Mouse (Mus musculus) MEL (cell line): Measurements from ENCODE around the gene Frmd4b. TPM values are rescaled to one million over a fixed set of nuclear protein-coding genes. Genes with fewer than 3 reads are reported as not detected.

Source experiments
- DNase-seq: peaks from one replicate; pipeline ENCODE4 v3.0.0; 2011; ENCODE audit warnings: low read depth, low spot score
- H3K27ac ChIP-seq: 2 replicates; pipeline ENCODE4 v1.5.1; 2012; ENCODE audit warnings: low read depth, mild to moderate bottlenecking, control low read depth, low read length, moderate library complexity; ENCODE audit not compliant: control insufficient read depth
- H3K27me3 ChIP-seq, 2 experiments: fragments of 150-350 bp in 1 of 2; sonication (generic) in 1 of 2; 2 replicates each; pipeline ENCODE4 v1.6.1; 2012; ENCODE audit warnings: low read length in 2 of 2, mild to moderate bottlenecking in 2 of 2, improper control_type of control experiment in 1 of 2, moderate library complexity in 1 of 2; ENCODE audit not compliant: insufficient read depth in 2 of 2, control insufficient read depth in 1 of 2
- H3K36me3 ChIP-seq, 2 experiments: 2 replicates each; pipeline ENCODE4 v1.6.1; 2012 to 2014; ENCODE audit warnings: low read length in 2 of 2, improper control_type of control experiment in 1 of 2, inconsistent platforms in 1 of 2, mild to moderate bottlenecking in 1 of 2; ENCODE audit not compliant: insufficient read depth in 2 of 2, control insufficient read depth in 1 of 2
- H3K4me1 ChIP-seq, 2 experiments: fragments of 150-350 bp in 1 of 2; sonication (generic) in 1 of 2; 2 replicates each; pipeline ENCODE4 v1.6.1; 2012; ENCODE audit warnings: low read length in 2 of 2, improper control_type of control experiment in 1 of 2, mild to moderate bottlenecking in 1 of 2; ENCODE audit not compliant: insufficient read depth in 2 of 2, control insufficient read depth in 1 of 2
- H3K4me3 ChIP-seq, 2 experiments: fragments of 150-350 bp in 1 of 2; sonication (generic) in 1 of 2; 2 replicates each; pipeline ENCODE4 v1.5.1; 2012; ENCODE audit warnings: low read depth in 2 of 2, low read length in 2 of 2, mild to moderate bottlenecking in 2 of 2, moderate library complexity in 2 of 2, control low read depth in 1 of 2, improper control_type of control experiment in 1 of 2; ENCODE audit not compliant: control insufficient read depth in 1 of 2, insufficient read depth in 1 of 2
- H3K79me2 ChIP-seq: 2 replicates; pipeline ENCODE4 v1.6.1; 2012; ENCODE audit warnings: mild to moderate bottlenecking, low read length, moderate library complexity; ENCODE audit not compliant: control insufficient read depth, poor library complexity, insufficient read depth
- H3K9ac ChIP-seq: 2 replicates; pipeline ENCODE4 v1.6.1; 2012; ENCODE audit warnings: low read depth, mild to moderate bottlenecking, control low read depth, low read length, moderate library complexity; ENCODE audit not compliant: control insufficient read depth, poor library complexity, severe bottlenecking
- H3K9me3 ChIP-seq: fragments of 150-350 bp; sonication (generic); replicated peaks from 2 replicates; pipeline ENCODE4 v1.6.1; 2012; ENCODE audit warnings: mild to moderate bottlenecking, low read length, improper control_type of control experiment, moderate library complexity; ENCODE audit not compliant: insufficient read depth
- BHLHE40 ChIP-seq: IDR thresholded peaks from 2 replicates; pipeline ENCODE4 v1.6.1; 2012; ENCODE audit warnings: low read depth, mild to moderate bottlenecking, inconsistent platforms, low read length, improper control_type of control experiment, borderline replicate concordance
- CHD1 ChIP-seq: IDR thresholded peaks from 2 replicates; pipeline ENCODE4 v1.6.1; 2012; ENCODE audit warnings: low read depth, mild to moderate bottlenecking, inconsistent platforms, low read length, improper control_type of control experiment
- CHD2 ChIP-seq: IDR thresholded peaks from 2 replicates; pipeline ENCODE4 v1.6.1; 2011; ENCODE audit warnings: low read length, improper control_type of control experiment
- EP300 ChIP-seq, 2 experiments: IDR thresholded peaks; 2 replicates each; pipeline ENCODE4 v1.6.1; 2011; ENCODE audit warnings: improper control_type of control experiment in 2 of 2, low read length in 2 of 2, low read depth in 1 of 2, mild to moderate bottlenecking in 1 of 2
- GATA1 ChIP-seq: IDR thresholded peaks from 2 replicates; pipeline ENCODE4 v1.6.1; 2011; ENCODE audit warnings: low read depth, low read length, improper control_type of control experiment
- KAT2A ChIP-seq: conservative IDR thresholded peaks from 2 replicates; pipeline ENCODE4 v1.6.1; 2012; ENCODE audit warnings: low read depth, low read length, improper control_type of control experiment, inconsistent platforms
- NRF1 ChIP-seq: IDR thresholded peaks from 2 replicates; pipeline ENCODE4 v1.6.1; 2014; ENCODE audit warnings: low read depth, mild to moderate bottlenecking, inconsistent platforms, low read length, improper control_type of control experiment, moderate library complexity; ENCODE audit not compliant: poor library complexity, insufficient read depth, severe bottlenecking
- TAL1 ChIP-seq: IDR thresholded peaks from 2 replicates; pipeline ENCODE4 v1.6.1; 2012; ENCODE audit warnings: mild to moderate bottlenecking, inconsistent platforms, low read length, moderate library complexity, mixed read lengths
- UBTF ChIP-seq: IDR thresholded peaks from 2 replicates; pipeline ENCODE4 v1.6.1; 2012; ENCODE audit warnings: low read depth, mild to moderate bottlenecking, inconsistent platforms, low read length, improper control_type of control experiment, moderate library complexity, borderline replicate concordance; ENCODE audit not compliant: insufficient read depth
- USF1 ChIP-seq: IDR thresholded peaks from 2 replicates; pipeline ENCODE4 v1.6.1; 2014; ENCODE audit warnings: low read depth, mild to moderate bottlenecking, inconsistent platforms, low read length, improper control_type of control experiment, moderate library complexity
- USF2 ChIP-seq, 2 experiments: IDR thresholded peaks; 2 replicates each; pipeline ENCODE4 v1.6.1; 2011 to 2012; ENCODE audit warnings: improper control_type of control experiment in 2 of 2, low read length in 2 of 2, borderline replicate concordance in 1 of 2, inconsistent platforms in 1 of 2, low read depth in 1 of 2, mild to moderate bottlenecking in 1 of 2; ENCODE audit not compliant: insufficient read depth in 1 of 2
- polyA plus RNA-seq, 2 experiments: library from polyadenylated mRNA; stranded (reverse) in 1 of 2; unstranded in 1 of 2; fragments of >175 nt in 1 of 2; fragments of >200 nt in 1 of 2; gene quantifications; 2 replicates each; pipeline versions ENCODE4 v1.2.1 to v1.2.4; 2012; ENCODE audit warnings: low replicate concordance in 2 of 2, low read depth in 1 of 2; ENCODE audit not compliant: insufficient read length in 2 of 2, insufficient read depth in 1 of 2, missing spikeins in 1 of 2
- total RNA-seq: library from RNA; depleted of rRNA; stranded (reverse); fragments of 300-350 nt; gene quantifications from 2 replicates; pipeline ENCODE4 v1.2.3, GENCODE M21; 2012

Gene Frmd4b
- total and polyA plus RNA-seq, 3 experiments = 0.18 TPM; not detected in 2

DNA sequence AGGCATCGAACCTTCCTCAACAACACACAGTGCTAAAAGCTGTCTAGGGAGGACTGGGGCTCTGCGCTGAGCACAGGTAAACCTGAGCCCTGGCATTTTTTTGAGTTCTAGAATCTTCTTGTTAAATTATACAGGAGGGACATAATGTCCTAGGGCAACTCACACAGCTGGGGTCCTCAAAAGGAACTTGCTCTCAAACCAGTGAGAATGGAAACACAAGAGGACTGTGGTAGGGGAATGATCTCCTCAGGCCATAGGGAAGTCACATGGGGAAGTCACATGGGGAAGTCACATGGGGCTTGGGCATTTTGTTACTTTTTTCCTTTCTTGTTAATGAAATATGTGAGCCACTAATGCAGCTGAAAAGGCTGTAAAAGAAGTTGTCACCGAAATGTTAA lies 220.4 kb downstream of the Frmd4b start:
- DNase-seq = no peak
- Histone ChIP-seq H3K79me2 (no peaks in the 10 kb centered on the region), H3K9me3 (no peaks in the 10 kb centered on the region), H3K36me3 (no peaks in the 10 kb centered on the region), H3K4me1 (no peaks in the 10 kb centered on the region), H3K9ac (no peak overlapping the region), H3K27ac (no peak overlapping the region), H3K27me3 (no peaks in the 10 kb centered on the region), H3K4me3 (no peak overlapping the region)
- TF ChIP-seq NRF1 (no peak), USF1 (peak; percentile 80; the same call in 1 of the 2 replicates), UBTF (no peak), USF2 (IDR thresholded peaks at IDR 0.05; ENCODE audit: borderline replicate concordance in 1 of 2, insufficient read depth in 1 of 2, low read depth in 1 of 2, low read length in 2 of 2) (peak in 1 of 2 experiments; percentile 70; a peak in 2 of 4 replicates)

GRCm38 (mm10) chr6:97396351-97396956 lies 220.9 kb downstream of the Frmd4b start:
- Histone ChIP-seq H3K4me1 (no peaks in the 10 kb centered on the region), H3K27ac (no peak overlapping the region), H3K9me3 (no peaks in the 10 kb centered on the region), H3K4me3 (no peak overlapping the region), H3K27me3 (no peaks in the 10 kb centered on the region), H3K36me3 (no peaks in the 10 kb centered on the region), H3K9ac (no peak overlapping the region), H3K79me2 (no peaks in the 10 kb centered on the region)
- TF ChIP-seq BHLHE40 (no peak), KAT2A (no peak), CHD1 (no peak), EP300 (IDR thresholded peaks at IDR 0.05; ENCODE audit: low read depth in 1 of 2, low read length in 2 of 2) (no peak), TAL1 (no peak), USF1 (no peak), NRF1 (no peak), CHD2 (no peak), GATA1 (no peak)
- no peak for DNase-seq
